Mouse (Mus musculus) spleen, postnatal 14 days (tissue): ENCODE results near the gene Vwa8.

ENCODE experiments used
- DNase-seq, 2 experiments: peaks; one replicate each; pipeline ENCODE4 v3.0.0; 2021 to 2022; ENCODE audit warnings: low spot score in 2 of 2

Vwa8 gene

GRCm38 (mm10) chr14:79142342-79142741 is 293.5 kb downstream of the Vwa8 start:
- no peak for DNase-seq

DNA sequence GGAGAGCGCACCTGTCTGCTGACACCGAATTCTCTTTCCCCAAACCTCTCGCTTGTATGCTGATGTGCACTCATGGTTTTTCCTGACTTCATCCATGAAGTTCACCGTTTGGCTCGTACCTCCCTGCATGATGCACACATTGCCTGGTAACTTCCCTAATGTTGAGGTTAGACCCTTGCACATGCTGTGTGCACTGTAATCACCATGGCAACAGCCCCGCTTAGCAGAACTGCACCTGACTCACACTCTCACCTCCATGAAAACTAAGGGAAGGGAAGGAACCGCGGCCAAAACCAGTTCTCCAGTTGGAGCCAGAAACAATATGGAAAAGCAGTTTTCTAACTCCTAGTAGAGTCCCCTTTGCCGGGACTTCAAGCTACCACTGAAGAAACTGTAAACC is 294.8 kb downstream of the Vwa8 start:
- DNase-seq = no peak

DNA sequence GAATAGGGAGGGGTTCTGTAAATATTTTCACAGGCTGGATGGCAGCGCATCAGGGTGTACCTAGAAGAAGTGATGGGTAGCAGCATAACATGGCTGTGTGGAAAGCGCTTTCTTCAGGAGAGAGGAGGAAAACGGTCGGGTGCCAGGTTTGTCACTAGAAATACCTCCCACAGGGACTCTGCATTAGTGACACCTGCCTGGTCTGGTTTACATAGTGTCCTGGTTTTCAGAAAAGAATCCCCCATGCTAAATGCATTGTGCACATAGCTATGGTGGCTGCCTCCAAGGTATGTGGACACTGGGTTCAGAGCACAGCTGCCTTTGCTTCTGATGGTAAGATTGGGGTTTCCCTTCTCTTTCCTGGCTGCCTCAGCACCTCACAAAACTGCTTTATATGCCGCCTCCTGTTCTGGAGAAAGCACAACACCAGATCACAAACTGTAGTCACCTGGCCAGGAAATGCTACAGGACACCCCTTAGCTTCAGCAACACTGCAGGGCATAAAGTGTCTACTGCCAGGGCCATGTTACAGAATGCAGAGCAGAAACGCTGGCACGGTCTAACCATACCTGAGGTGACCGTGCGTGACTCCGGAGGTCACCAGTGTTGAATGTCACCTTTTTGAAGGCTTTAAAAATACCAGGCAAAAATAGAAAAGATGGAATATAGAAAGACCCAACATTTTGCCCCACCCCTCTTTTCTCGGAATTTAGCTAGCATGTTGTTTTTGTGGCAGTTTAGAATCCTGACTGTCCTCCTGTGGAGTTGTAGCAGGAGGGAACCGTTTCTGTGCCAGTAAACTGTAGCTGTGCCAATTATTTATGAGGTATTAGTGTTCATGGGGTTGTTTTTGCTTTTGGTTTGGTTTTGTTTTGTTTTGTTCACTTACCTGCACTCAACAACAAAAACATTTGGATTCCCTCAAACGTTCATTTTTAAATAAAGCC is 295.7 kb downstream of the Vwa8 start:
- no peak for DNase-seq

GRCm38 (mm10) chr14:79151711-79152110 is 302.9 kb downstream of the Vwa8 start:
- no peak for DNase-seq

DNA sequence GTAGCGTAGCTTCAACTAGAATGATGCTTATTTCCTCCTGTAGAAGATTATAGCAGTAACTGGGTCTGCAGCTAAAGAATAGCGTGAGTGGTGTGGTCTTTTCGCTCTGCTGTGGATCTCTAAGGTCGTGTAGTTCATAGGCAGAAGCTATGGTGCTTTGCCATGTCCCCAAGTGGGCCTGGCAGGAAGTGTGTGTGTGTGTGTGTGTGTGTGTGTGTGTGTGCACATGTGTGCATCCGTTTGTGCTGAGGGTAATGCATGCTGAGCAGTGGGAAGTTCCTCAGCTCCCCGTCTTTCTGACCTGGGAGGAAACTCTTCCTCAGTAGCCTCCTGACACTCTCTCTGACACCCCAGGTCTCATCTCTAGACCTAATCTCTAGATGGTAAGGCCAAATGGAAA is 305.0 kb downstream of the Vwa8 start:
- DNase-seq = no peak

DNA sequence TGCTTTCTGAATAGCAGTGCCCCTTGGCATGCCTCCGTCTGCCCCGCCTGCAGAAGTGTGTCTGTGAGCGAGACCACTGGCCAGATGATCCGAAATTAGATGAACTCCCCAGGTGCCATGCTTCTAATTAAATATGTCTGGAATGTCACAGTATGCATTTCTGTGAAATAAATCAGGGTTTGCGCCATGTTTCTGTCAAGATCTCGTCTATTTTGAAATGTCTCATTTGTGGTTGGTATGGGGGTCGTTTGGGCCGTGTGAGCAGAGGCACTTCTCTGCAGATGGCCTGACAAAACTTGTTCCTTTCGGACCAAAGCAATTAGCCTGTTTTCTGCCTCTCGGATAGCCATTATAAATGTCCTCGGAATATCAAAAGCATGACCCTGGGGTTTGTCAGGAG is 306.1 kb downstream of the Vwa8 start:
- no peak for DNase-seq

DNA sequence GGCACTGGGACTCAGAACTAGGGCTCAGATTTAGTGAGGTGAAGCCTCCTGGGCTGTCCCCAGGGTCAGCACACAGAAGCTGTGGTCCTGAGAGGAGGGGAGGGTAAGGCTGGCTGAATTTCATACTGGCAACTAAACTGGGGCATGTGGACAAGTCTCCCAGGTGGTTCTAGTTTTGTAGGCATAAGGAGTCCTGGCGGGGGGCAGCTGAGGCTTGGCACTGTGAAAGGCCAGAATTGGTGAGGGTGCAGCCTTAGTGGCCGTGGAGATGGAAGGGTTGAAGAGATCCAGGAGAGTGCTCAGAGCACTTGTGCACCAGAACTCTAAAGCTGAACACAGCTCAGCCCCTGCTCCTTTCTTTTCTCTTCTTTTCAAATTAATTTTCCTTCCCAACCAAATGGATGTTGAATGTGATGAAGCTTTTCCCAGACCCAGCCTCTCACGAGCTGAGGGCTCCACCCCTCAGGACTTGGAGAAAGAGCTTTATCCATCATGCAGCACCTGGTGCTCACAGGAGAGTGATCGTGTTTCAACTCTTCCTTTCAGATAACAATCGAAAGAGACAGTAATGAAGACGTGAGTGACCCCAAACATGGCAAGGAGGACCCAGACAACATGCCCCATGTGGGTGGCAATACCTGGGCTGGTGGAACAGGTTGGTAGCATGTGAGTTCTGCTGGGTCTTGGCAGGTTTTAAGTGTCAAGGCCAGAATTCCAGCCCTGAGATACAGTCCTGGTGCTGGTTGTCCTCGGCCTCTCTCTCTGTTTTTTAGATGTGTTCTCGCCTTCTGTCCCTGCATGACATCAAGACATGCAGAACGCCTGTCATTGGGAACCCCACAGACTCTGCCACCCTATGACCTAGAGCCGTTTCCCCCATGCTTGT is 307.9 kb downstream of the Vwa8 start:
- no peak for DNase-seq

DNA sequence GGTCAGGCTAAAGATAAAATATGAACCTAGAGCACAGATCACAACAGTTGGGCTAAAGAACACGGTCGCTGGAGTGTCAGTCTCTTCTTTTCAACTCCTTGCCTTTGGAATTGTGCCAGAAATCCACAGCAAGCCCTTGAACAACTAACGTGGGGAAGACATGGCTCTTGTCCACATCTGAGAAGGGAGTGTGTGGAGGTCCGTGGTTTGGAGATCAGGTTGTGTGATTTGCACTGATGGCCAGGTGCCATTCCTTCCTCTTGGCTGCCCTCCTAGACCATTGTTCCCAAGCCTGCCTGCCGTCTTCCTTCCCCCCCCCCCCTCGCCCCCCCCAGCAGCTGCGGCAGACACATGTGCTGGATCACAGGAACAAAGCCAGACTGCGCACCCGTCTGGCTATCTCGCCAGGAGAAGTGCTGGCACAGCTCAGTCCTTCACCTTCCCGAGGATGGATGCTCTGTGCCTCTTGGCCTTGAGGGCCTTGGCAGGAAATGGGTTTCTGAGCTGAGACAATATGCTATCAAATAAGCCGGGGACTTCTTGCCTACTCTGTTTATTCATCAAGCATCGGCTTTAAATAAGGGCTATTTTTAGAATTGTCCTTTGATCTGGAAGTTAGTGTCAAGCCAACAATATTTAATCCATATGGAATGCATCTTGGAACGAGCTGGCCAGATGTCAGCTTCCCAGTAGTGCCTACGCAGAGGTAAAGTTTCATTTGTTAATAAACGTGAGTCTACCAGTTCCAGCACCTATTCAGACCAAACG is 308.8 kb downstream of the Vwa8 start:
- no peak for DNase-seq

- no peak for DNase-seq
Observed at GRCm38 (mm10) chr14:79158219-79158521, 309.3 kb downstream of the Vwa8 start.

GRCm38 (mm10) chr14:79158673-79159200 is 309.9 kb downstream of the Vwa8 start:
- no peak for DNase-seq

- no peak for DNase-seq
Observed at GRCm38 (mm10) chr14:79159451-79159850, 310.6 kb downstream of the Vwa8 start.

GRCm38 (mm10) chr14:79160486-79160885 is 311.6 kb downstream of the Vwa8 start:
- DNase-seq = no peak

DNA sequence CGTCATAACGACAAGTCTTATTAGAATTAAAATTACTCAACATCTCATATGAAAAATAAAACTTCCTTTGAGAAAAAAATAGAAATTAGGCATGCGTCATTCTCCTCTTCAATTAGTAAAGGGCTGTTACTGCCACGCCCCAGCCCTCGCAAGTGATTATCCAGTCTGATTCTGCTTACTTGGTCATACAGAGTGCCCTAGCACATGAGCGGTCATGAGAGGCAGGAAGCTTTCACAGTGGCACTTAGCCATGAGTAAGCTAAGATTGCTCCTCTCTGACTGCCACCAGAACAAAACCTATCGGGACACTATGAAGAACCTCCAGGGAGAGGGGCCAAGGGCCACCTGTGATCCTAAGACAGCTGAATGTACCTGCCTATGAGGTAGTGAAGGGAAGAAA is 312.1 kb downstream of the Vwa8 start:
- DNase-seq = no peak

DNA sequence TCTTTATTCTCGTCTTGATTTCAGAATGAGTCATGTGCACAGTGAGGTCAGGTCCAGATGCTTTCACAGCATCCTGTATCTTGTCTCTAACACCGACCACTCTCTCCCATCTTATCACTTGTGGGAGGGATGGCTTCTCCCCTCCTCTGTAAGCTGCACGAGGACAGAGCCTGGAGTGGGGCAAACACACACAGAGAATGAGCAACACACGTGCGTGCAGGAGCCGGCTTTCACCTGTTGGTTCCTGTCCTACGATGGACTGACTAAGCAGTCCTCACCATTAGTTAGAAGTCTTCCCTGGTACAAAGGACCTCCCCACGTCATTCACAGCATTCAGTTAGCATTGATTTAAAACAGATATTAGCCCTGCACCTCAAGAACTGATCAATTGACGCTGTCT is 312.9 kb downstream of the Vwa8 start:
- no peak for DNase-seq

DNA sequence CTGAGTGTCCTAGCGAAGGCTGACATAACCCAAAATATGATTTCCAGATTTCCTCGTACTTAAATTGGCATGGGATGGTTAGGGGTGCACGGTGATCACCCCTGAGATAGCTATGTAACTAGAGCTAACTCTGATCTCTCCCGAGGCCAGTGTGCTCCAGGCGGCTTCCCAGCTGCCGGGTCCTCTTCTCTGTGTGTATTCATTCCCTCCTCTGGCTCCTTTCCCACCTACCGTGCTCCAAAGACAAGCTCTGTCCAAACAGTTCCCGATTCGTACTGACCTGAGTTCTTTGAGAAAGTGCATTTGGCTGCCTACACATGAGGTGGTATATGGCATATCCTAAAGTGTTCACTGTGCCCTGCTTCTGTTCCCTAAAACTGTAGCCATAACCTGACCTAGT is 313.8 kb downstream of the Vwa8 start:
- no peak for DNase-seq

DNA sequence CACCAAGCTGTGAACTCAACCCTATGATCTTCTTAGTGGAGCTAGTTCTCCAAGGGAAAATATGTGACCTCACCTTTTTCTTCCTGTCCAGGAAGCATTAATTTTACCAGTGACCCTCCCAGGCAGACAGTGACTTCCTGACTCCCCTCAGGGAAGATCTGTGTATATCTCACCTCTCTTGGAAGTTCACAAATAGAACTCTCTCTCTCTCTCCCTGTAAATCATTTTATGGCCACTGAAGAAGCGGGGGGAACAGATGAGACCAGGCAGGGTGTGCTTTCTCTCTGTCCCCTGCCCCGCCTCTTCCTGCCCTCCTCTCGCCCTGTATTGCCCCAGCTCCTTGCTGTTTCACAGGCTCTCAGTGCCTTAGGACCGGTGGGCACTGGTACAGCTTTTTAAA is 315.5 kb downstream of the Vwa8 start:
- no peak for DNase-seq

DNA sequence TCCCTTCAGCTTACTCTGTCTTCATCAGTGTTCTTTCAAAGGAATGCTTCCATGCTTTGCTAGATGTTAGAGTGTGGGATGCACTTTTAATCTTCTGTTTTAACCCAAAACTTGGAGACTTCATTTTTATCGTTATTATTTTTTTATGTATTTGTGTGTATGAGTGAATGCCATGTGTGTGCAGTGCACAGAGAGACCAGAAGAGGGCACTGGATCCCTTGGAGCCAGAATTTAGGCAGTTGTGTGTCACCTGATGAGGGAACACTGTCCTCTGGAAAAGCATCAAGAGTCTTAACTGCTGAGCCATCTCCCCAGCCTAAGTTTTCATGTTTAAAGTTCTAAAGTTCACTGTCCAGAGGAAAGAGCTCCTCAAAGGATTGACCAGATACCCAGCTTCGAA is 316.1 kb downstream of the Vwa8 start:
- DNase-seq = no peak

DNA sequence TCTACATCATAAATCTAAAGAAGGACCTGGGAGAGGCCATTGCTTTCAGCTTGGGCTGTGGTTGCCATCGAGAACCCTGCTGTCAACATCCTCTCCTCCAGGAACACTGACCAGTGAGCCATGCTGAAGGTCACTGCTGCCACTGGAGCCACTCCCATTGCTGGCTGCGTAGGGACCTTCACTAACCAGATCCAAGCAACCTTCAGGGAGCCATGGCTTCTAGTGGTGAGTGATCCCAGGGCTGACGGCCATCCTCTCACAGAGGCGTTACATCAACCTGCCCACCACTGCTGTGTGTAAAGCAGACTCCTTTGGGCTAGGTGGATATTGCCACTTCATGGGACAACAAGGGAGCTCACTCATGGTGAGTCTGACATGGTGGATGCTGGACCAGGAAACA is 325.7 kb downstream of the Vwa8 start:
- DNase-seq = no peak

DNA sequence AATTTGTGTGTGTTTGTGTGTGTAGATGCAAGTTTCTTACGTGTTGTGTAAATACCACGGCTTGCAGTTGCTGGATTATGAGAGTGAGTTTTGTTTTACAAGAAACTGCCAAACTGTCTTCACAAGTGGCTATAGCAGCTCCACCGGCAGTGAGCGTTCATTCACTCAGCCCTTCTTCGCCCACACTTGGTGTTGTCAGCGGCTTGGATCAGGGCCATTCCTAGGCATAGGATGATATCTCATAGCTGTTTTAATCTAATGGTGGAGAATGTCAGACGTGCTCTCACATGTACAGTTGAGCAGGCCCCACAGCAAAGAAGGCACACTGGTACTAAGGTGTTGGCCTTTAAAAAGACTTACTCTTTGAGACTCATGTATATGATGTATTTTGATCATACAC is 328.9 kb downstream of the Vwa8 start:
- no peak for DNase-seq

GRCm38 (mm10) chr14:79178247-79178646 is 329.4 kb downstream of the Vwa8 start:
- DNase-seq = no peak

DNA sequence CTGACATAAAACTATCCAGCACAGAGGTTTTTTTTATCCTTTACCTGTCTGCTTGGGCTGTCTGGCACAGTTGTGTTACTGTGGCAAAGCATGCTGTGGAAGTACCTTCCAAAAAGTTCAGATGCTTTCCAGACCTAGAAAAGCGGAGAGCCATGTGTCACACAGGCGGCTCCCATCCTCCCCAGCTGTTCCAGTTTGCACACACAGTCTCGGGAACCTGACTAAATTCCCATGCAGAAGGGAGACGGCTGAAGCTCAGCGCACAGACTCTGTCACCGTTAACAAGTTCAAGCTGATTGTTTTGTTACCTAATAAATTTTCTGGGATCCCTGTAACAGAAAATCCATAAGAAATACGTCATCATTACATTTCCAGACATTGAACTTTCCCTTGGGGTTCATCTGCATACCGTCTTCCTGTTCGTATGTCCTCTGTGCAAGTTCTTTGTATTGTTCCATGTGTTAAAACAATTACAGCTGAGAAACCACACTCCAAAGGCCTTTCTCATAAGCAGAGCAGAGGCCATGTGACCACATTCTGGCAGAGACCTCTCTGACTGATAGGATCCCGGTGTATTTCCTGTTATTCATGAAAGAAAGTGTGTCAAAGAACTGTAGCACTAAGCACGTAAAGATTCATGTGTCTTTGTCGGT is 331.4 kb downstream of the Vwa8 start:
- no peak for DNase-seq
